Mouse (Mus musculus): ENCODE measurements around the gene Wdtc1.

The Wdtc1 gene

DNA sequence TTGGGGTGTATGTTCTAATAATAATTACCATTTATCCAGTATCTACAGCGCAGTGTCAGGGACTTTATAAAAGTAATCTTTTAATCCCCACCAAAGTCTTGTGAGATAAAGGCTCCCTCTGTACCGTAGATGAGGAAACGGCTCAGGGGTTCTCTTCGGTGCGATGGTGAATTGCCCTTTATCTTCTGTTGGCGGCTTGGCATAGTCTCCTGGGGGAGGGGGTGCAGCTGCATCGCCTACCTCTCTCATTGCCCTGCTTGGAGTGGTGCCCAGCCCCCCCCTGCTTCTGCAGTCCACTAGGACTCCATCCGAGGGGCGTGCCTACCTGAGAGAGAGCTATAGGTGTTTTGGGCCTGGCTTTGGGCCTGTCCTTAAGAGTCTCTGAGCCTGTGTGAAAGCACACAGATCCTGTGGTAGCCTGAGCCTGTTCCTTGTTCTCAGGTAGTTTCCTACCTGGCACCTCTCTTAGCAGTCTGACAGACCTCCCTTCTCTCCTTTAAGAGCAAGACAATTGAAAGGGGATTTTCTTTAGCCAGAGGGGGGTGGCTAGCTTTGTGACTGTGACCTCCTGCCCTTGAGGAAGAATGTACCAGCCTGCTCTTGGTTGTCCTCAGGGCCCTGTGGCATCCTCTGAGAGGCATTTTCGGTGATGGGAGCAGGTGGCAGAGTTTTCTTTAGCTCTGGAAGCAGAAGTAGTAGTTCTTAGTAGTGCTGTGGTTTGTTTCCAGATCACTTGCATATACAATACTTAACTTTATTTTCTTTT lies 22.7 kb upstream of the Wdtc1 start:
- no peak for DNase-seq

DNA sequence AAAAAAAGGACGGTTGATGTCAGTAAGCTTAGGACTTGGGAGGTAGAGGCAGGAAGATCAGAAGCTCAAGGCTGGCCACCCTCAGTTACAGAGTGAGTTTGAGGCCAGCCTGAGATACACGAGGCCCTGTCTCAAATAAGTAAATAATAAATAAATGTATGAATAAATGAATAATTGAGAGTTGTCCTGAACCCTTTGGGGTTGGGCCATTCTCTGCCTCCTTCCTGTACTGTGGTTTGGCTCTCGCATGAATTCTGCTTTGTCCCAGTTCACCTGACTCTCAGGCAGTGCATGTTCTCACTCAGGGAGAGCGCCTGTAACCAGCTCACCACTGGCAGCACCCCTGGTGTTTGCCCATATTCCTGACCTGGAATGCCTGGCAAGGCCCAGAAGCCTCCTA lies 20.7 kb upstream of the Wdtc1 start:
- no peak for DNase-seq

DNA sequence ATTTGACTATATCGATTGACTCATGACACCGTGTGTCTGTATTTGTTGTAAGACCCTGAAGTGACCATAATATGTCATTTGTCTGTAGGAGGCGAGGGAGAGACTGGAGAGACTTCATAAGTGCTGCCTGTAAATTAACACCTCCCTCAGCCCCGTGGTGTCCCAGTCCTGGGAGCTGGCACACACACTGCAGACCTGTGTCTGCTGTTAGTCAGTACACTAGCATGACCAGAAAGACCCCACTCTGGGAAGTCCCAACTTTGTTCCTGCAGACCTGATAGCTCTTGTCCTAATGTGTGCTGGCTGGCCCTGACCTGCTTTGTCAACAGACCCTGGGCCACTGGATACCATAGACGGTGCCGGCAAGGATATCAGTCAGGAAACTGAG lies 19.0 kb upstream of the Wdtc1 start:
- no peak for DNase-seq

DNA sequence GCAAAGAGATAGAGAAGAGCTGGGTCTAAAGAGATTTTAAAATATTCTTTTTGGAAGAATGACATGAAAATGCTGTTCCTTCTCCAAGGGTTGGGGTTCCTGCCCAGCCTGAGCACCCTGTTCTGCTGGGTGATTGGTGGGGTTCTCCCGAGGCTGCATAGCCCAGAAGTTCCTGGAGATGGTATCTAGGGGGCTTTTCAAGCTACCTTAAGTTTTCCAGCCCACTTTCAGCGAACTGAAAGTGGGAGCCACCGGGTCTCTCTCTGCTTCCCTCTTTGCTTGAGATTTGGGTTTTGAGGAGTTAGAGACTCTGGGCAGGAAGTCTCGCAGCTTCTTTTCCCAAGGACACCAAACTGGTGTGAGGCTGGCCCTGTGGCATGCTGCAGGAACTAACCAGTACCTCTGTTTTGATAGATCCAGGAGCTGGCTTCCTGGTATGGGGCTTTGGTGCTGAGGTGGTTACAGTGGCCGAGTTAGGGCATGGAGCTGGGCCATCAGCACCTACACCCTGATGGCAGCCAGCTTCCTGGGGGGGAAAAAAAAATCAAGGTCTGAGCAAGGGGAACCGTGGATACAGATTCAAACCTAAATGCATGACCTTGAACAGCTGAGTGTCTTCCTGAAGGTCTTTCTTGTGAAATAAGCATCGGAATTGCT lies 18.5 kb upstream of the Wdtc1 start:
- no peak for DNase-seq

DNA sequence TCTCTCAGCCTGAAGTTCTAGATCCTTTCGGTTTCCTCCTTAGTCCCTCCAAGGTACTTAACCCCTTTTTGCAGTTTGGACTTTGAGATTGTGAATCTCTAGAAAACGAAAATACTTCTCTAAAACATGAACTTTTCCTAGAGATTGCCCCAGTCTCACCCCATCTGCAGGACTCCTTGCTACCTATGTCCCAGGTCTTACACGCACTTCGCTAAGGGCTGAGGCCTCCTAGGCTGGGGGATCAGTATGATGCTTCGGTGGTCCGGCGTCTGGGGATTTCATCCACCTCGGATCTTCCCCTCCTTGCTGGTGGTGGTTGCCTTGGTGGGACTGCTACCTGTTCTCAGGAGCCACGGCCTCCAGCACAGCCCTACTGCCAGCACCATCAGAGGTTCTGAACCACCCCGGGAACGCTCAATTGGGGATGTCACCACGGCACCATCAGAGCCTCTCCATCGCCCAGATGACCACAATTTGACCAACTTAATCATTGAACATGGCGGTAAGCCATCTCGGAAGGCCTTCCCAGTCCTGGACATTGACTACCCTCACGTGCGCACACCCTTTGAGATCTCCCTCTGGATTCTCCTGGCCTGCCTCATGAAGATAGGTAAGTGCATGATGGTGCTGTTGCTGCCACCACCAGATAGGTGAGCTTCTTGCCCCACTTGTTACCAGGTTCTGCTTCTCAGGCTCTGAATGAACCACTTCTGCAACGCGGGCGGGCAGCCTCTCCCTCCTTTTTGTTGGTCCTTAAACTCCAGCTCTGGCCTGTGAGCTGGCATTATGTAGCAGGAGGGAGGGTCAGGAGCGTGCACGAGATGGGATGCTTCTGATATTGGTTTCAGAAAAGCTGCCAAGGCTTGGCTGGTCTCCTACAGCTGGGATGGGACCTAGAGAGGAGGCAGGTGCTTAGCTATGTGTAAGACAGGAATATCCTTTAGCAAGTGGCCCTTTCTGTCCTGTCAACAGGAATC lies 17.3 kb upstream of the Wdtc1 start:
- peak; percentile 24 to 46 for DNase-seq

DNA sequence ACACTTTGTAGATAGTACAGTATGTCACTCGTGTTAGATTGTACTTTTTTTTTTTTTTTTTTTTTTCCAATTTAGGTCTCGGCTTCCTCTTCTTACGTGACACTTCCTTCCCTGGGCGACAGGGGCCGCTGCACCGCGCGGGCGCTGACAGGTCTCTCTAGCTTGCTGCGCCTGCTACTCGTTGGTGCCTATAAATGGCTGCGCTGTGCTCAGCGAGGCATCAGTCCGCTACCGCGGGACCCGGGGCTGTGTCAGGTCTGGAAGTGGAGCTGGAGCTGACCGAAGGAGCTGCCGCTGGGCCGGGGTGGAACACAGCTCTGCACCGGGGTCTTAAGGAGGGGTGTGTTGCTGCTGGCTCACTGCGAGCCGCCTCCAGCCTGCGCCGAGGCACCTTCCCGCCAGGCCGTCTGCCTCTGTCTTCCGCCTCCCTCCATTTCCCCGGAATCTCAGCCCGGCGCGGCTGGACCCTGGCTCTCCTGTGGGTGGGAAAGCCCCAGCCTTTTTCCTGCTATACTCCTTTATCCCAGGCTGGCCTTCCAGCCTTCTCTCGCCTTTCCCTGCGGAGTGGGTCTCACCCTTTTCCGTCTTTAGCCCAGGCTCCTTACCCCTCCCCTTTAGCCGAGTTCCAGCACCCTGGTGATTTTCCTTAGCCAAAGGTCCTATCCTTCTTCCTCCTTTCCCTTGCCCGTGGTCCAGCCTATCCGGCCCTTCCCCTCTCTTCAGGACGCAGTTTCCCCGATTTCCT lies 16.4 kb upstream of the Wdtc1 start, which contains the start of gene Slc9a1:
Gene Slc9a1 (plus strand): TSS at position 154 of the 745 bp plus-strand sequence.
- peak; percentile 97 to 98 for DNase-seq

DNA sequence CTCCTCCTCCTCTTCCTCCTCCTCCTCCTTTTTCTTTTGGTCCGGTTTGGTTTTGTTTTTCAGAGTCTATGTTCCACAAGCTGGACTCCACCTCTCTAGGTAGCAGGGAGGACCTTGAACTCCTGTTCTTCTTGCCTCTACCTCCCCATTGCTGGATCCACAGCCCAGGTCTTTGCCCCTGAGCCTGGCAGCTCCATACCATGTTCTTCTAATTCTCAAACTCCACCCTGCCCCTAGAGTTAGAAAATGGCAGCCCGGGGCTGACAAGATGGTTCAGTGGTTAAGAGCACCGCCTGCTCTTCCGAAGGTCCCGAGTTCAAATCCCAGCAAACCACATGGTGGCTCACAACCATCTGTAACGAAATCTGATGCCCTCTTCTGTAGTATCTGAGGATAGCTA lies 1.4 kb upstream of the Wdtc1 start:
- DNase-seq, result no peak

DNA sequence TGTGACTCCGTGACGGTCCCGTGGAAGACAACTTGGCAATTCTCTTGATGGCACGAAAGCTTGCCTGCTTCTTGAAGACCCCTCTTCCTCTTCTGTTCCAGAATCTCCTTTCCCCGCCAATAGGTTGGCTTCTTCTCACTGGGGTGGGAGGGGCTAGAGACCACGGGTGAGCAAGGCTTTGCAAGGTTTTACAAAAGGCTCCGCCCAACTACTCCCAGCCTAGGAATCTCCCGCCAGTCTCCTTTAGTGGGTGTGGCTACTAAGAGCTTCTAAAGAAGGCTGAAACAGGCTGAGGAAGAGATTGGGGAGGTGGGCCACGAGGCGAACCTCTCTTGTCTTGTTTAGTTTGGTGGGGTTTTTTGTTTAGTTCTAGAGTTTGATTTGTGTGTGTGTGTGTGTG lies 484 bp downstream of the Wdtc1 start:
- no peak for DNase-seq

DNA sequence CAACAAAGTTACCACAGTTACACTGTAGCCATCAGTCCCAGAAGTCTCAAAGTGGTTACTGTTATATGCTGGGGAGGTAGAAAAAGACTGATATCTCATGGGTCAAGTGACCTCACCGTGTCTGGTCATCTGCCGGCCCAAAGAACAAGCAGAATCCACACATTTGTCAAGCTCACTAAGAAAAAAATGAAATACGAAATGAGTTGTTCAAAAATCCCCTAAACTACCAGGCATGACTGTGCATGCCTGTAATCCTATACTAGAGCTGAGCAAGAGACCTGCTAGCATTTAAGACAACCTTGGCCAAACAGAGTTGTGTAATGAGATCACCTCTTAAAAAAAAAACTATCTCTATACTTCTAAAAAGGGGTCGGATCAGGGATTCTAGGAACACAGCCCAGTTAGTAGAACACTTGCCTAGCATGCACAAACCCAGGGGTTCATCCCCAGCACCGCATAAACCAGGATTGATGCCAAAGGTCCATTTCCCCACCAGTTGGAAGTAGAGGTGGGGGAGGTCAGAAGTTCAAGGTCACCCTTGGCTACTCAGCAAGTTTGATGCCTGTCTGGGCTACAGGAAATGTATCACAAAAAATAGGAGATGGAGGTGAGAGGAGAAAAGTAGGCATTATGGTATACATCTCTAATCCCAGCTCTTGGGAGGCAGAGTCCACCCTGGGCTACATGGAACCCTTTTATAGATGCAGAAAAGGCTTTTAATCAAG lies 5.1 kb downstream of the Wdtc1 start:
- DNase-seq, result no peak

DNA sequence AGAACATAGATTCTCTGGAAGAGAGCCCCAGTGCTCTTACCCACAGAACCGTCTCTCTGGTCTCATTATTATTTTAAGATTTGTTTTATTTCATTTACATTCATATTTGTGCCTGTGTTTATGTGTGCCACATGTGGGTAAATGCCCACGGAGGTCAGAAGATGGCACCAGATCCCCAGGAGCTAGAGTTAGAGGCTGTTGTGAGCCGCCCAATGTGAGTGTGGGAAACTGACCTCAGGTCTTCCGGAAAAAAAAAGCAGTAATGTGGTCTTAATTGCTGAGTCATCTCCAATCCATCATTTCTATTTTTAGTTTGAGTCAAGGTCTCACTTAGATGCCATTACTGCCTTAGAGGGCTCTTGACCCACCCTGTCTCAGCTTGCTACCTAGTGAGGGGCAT lies 5.7 kb downstream of the Wdtc1 start:
- DNase-seq, result no peak

DNA sequence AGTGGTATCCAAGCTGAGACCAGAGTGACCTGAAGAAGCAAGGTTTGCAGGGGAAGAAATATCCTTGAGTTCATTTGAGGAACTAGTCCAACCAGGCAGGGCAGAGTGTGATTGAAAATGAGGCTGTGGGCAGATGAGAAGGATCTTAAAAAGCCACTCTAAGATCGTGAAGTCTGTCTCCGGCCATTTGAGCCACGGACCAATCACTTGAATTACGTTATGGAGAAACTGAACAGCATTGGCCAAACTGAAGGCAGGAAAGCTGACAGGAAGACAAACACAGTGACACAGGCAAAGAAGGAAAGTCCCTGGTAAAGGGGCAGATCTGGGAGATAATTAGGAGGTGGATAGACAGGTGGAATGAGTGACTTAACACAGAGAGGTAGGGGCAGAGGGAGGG lies 6.7 kb downstream of the Wdtc1 start:
- DNase-seq, result no peak

DNA sequence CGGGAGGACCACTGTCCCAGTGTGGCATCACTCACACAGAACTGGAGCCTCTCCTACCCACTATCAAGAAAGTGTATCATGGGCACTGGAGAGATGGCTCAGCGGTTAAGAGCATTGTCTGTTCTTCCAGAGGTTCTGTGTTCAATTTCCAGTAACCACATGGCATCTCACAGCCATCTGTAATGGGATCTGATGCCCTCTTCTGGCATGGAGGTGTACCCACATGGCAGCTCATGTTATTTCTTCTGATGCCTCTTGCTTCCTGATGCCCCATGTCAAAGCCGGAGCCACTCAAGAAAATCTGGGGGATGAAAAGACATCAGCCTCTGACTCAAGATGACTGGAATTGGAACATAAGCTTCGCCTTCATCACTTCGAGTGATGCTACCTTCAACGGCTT lies 7.6 kb downstream of the Wdtc1 start:
- DNase-seq, result no peak

DNA sequence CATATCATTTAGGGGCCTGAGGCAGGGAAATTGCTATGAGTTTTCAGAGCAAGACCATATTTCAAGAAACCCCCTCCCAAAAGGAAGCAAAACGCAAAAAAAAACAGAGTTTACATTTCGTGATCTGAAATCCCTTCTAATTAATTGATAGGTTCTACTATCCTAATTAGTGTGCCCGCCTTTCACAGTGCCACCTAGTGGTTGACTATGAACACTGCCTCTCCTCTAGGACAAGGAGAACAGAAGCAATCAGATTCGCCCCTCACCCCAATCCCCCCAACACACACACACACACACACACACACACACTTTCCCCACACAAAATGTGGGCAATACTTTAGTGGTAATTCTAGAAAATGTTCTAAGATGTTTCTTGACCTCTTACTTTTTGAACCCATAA lies 9.2 kb downstream of the Wdtc1 start:
- DNase-seq, result peak; percentile 47 to 48

DNA sequence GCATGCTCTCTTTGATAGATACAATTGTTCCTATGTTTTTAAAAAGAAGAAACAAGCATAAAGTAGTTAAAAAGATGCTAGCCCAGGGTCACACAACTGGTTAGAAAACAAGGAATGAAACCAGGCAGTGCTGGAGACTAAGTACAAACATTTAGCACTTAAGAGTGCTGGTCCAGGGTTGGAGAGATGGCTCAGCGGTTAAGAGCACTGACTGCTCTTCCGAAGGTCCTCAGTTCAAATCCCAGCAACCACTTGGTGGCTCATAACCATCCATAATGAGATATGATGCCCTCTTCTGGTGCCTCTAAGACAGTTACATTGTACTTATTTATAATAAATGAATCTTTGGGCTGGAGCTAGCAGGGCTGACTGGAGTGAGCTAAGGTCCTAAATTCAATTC lies 13.1 kb downstream of the Wdtc1 start:
- no peak for DNase-seq

DNA sequence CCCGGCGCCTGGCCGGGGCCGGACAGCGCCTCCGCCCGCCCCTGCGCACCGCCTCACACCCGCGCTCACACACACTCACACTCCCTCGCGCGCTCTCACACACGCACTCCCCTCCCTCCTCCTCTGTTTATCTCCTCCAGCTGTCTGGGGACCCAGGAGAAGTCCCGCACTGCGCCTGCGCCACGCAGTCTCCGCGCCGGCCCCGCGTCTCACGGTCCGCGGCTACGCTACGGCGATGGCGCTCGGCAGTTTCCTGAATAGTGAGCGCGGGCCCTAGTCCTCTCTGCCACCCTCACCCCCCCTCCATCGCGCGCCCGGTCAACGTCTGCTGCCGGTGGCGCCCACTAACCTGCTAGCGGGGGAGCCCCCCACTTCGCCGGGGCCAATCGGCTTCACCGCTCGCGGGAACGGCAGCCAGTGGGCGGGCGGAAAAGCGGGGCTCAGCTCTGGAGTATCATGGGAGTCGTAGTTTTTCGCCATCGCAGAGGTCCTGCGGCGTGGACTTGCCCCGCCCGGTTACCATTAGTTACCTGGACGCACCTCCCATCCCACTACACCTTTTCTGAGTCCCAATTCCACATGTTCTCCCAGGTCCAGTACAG lies 14.0 kb downstream of the Wdtc1 start:
- DNase-seq, result peak; percentile 99

DNA sequence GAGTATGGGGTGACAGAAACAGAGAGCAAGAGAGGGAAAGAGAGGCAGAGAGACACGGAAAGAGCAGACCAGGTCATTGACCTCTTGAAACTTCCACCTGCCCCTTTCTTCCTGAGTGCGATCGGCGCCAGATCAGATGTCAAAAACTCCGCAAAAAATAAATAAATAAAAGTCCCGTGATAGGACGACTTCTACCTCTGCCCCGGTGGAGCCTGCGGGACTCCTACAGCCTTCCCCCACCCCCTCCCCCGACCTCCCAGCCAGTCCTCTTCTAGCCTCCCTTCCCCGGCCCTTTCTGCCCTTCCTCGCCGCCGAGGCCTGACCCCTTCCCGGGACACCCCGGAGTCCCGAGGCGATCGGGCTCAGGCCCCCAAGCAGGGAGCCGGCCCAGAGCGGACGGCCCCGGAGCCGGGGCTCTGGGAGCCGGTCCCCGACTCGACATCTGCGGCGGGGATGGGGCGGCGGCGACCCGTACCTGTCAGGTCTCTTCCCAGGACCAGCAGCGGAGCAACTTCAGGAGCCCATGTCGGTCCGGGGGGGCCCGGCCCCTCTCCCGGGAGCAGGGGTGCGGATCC lies 14.7 kb downstream of the Wdtc1 start:
- DNase-seq, result no peak

DNA sequence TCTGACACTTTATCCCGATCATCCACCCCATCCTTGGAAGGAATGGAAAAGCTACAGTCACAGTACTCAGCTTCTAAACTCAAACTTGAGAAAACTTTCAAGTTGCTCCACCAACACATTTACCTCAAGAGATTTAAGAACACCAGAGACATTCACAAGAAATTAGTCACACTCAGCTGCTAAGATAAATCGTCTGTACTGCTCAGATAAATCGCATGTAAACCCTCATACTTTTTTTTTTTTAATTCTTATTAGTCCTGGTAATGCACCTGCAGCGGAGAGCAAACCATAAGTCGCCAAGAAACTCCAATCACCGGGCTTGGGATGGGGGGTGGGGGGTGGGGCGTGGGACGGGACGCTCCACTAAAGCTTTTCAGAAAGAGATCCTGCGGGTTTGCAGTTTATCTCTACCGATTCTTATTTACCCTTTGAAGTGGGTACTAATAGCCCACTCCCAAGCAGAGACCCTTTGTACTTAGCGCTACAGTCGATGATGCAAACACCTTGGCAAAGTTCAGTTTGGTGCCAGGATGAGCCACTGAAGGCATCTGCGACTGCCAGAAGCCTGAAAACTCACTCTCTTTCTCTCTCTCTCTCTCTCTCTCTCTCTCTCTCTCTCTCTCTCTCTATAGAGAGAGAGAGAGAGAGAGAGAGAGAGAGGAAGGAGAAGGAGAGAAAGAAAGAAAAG lies 15.3 kb downstream of the Wdtc1 start:
- DNase-seq, result no peak

DNA sequence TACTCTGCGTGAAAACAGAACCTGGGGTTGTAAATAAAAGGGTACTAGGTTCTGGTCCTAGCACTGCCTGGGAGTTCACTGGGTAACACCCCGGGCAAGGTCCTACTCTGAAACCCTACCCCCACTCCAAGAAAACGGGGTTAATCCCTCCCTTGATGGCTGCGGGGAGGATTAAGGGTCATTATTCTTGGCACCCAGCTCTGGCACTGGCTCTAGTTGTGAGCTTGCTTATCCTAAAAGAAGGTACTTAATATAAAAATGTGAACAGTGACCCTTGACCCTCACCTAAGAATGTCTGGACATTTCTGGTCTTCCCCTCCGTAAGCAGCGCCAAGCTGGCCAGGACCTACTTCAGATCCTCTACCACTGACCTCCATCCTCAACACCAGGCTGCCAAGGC lies 20.0 kb downstream of the Wdtc1 start:
- DNase-seq, result no peak

DNA sequence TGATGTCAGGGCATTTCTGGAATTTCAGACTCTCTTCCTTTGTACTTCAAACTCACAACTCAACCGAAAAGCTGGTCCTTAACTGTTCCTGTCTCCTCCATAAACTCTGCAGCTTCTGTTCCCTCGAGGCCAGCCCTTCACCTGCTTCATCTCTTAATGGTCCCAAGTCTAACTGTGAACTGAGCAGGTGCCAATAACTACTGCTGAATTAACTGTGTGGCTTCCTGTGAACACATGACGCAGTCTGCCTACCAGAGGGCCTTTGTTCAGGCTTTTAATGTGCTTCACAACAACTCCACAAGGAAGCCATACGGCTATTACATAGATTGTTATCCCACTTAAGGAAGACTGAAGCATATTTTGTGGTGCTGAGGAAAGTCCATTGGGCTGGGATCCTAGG lies 23.0 kb downstream of the Wdtc1 start:
- DNase-seq, result no peak

DNA sequence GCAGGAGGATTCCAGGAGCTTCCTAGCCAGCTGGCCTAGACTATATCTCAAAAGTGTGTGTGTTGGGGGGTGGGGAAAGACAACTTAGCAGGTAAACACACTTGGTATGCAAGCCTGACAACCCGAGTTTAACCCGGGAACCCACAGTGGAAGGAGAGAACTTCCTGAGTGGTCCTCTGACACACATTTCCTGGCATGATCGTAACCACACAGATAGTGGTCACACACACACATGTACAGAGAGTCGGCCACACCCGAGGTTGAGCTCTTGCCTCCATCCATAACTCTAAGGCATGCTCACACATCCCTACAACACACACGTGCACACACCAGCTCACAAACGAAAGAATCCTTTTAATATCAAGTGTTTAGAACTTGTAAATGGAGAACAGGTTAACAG lies 25.2 kb downstream of the Wdtc1 start:
- DNase-seq, result no peak

DNA sequence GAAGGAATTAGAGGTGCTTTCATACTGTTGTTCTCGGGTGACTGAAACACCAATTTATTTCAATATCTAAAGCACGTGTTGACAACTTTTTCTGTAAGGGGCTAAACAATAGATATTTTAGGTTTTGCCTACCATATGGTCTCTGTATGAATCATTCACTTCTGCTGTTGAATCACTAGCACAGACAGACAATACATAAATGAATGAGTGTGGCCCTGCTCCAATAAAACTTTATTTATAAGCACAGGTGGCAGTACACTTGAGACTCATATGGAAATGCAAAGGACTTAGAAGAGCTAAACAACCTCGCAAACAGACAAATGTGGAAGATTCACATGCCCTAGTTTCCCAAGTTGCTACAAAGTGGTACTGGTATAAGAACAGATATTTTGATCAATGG lies 33.6 kb downstream of the Wdtc1 start:
- DNase-seq, result no peak

Data from cerebellum, postnatal 36 days (tissue).